Comparison of ENCODE assay signal across 7 mouse cellular contexts in genomic region chr6:39872901-39873591, GRCm38 (mm10). TPM values are rescaled to one million over a fixed set of nuclear protein-coding genes. Genes with fewer than 3 reads are reported as not detected.
DNase-seq lines count a peak whose midpoint lies in the region; ATAC-seq and TF ChIP-seq lines count a peak whose summit lies in the region.

Tmem178b (plus strand) TSS chr6:39873271.

- peak within 1 kb of the TSS; percentile 7; the same call in 1 of the 2 replicates for H3K4me3 ChIP-seq in bone marrow macrophage, adult 2 months (ENCODE audit: insufficient read depth, low read length)
- H3K4me3 ChIP-seq in embryonic facial prominence, embryonic 15.5 days (replicated peaks): peak within 1 kb of the TSS; percentile 52
- peak within 1 kb of the TSS; percentile 68 for H3K4me3 ChIP-seq in hindbrain, embryonic 11.5 days (ENCODE audit: low read depth, low read length)
- peak within 1 kb of the TSS; percentile 88 for H3K4me3 ChIP-seq in midbrain, embryonic 13.5 days (replicated peaks)

- H3K27ac ChIP-seq in bone marrow macrophage, adult 2 months (ENCODE audit: insufficient read depth, low read depth, low read length): no peak within 1 kb of the TSS
- H3K27ac ChIP-seq in embryonic facial prominence, embryonic 15.5 days (replicated peaks): no peak within 1 kb of the TSS
- peak within 1 kb of the TSS; percentile 86 for H3K27ac ChIP-seq in hindbrain, embryonic 11.5 days (ENCODE audit: low read depth, low read length)
- H3K27ac ChIP-seq in midbrain, embryonic 13.5 days: peak within 1 kb of the TSS; percentile 96

- no peaks in the 10 kb centered on the region for H3K9me3 ChIP-seq in embryonic facial prominence, embryonic 15.5 days (replicated peaks)
- no peaks in the 10 kb centered on the region for H3K9me3 ChIP-seq in hindbrain, embryonic 11.5 days (ENCODE audit: control insufficient read depth, low read length)
- no peaks in the 10 kb centered on the region for H3K9me3 ChIP-seq in midbrain, embryonic 13.5 days

- TF ChIP-seq POLR2A in bone marrow macrophage, adult 2 months (IDR thresholded peaks at IDR 0.05; ENCODE audit: borderline replicate concordance, low read depth, low read length): no peak

- H3K9ac ChIP-seq in embryonic facial prominence, embryonic 15.5 days: no peak within 1 kb of the TSS
- peak within 1 kb of the TSS; percentile 85 for H3K9ac ChIP-seq in hindbrain, embryonic 11.5 days (ENCODE audit: low read depth, low read length)
- peak within 1 kb of the TSS; percentile 94 for H3K9ac ChIP-seq in midbrain, embryonic 13.5 days (replicated peaks)

- no peaks in the 10 kb centered on the region for H3K36me3 ChIP-seq in embryonic facial prominence, embryonic 15.5 days
- no peaks in the 10 kb centered on the region for H3K36me3 ChIP-seq in hindbrain, embryonic 11.5 days (ENCODE audit: control insufficient read depth, insufficient read depth, low read length)
- no peaks in the 10 kb centered on the region for H3K36me3 ChIP-seq in midbrain, embryonic 13.5 days

- no peak for TF ChIP-seq CTCF in bone marrow macrophage, adult 2 months (IDR thresholded peaks at IDR 0.05; ENCODE audit: low read depth, low read length)

- peak; percentile 63 for DNase-seq in ZHBTc4 (ENCODE audit: low read depth, low spot score)
- peak; percentile 69 for DNase-seq in hindbrain, embryonic 11.5 days (ENCODE audit: low spot score)
- DNase-seq in layer of hippocampus, postnatal 36 days: peak; percentile 36 to 46
- DNase-seq in T-cell, adult 2 months (ENCODE audit: low spot score): no peak

- under 1% methylated on average over 63 of the region's 63 CpGs for WGBS in embryonic facial prominence, embryonic 15.5 days
- WGBS in hindbrain, embryonic 11.5 days: under 1% methylated on average over 63 of the region's 63 CpGs
- under 1% methylated on average over 63 of the region's 63 CpGs for WGBS in midbrain, embryonic 13.5 days

- peaks cover 58% of the 10 kb centered on the region for H3K27me3 ChIP-seq in embryonic facial prominence, embryonic 15.5 days
- H3K27me3 ChIP-seq in hindbrain, embryonic 11.5 days (ENCODE audit: control insufficient read depth, insufficient read depth, low read length): peaks cover 6% of the 10 kb centered on the region
- H3K27me3 ChIP-seq in midbrain, embryonic 13.5 days: no peaks in the 10 kb centered on the region

- no peaks in the 10 kb centered on the region for H3K4me1 ChIP-seq in bone marrow macrophage, adult 2 months (ENCODE audit: control insufficient read depth, insufficient read depth, low read length)
- peaks cover 32% of the 10 kb centered on the region for H3K4me1 ChIP-seq in embryonic facial prominence, embryonic 15.5 days
- peaks cover 4% of the 10 kb centered on the region; the same call in 1 of the 2 replicates for H3K4me1 ChIP-seq in hindbrain, embryonic 11.5 days (replicated peaks; ENCODE audit: control insufficient read depth, insufficient read depth, low read length)
- peaks cover 45% of the 10 kb centered on the region for H3K4me1 ChIP-seq in midbrain, embryonic 13.5 days (replicated peaks)

- ATAC-seq in embryonic facial prominence, embryonic 15.5 days (ENCODE audit: insufficient number of reproducible peaks, low FRiP score, low TSS enrichment, low read depth): no peak; the same call in 1 of the 2 replicates
- ATAC-seq in hindbrain, embryonic 11.5 days (ENCODE audit: low FRiP score): peak; percentile 52
- ATAC-seq in midbrain, embryonic 13.5 days: peak; percentile 38

- peak within 1 kb of the TSS; percentile 98 for H3K4me2 ChIP-seq in embryonic facial prominence, embryonic 15.5 days (replicated peaks)
- H3K4me2 ChIP-seq in hindbrain, embryonic 11.5 days (replicated peaks; ENCODE audit: low read depth, low read length): peak within 1 kb of the TSS; percentile 98
- H3K4me2 ChIP-seq in midbrain, embryonic 13.5 days (replicated peaks): peak within 1 kb of the TSS; percentile 86

RNA-seq across cellular contexts. Expression of gene Tmem178b, which starts in this region (rescaled TPM):
- not detected in 2 replicates for polyA plus RNA-seq in bone marrow macrophage, adult 2 months (2012; ENCODE audit: insufficient read depth, insufficient read length, missing spikeins)
- 0.80 and 0.89 TPM in 2 replicates for polyA plus RNA-seq in embryonic facial prominence, embryonic 15.5 days (2015; fragmentation: Nextera tagmentation; extraction: Ambion mirVana)
- polyA plus RNA-seq in hindbrain, embryonic 11.5 days (2014; fragmentation: Nextera tagmentation; extraction: Ambion mirVana): 9.9 and 10.5 TPM in 2 replicates
- total RNA-seq in layer of hippocampus, postnatal 36 days (2021): 100 to 1,000 TPM; 167 to 171 TPM
- polyA plus RNA-seq in midbrain, embryonic 13.5 days (2015; fragmentation: Nextera tagmentation; extraction: Ambion mirVana): 29.8 and 29.9 TPM in 2 replicates

Comparison
In these comparisons a context has a peak if more than half of its experiments do, and no peak if none do; other contexts are left out.
1. H3K27ac ChIP-seq: peak in hindbrain, embryonic 11.5 days (single experiment) and midbrain, embryonic 13.5 days (single experiment); none in bone marrow macrophage, adult 2 months (single experiment) and embryonic facial prominence, embryonic 15.5 days (single experiment).
2. H3K4me3 ChIP-seq: peak in every context shown above with its lines; median percentile 88 in midbrain, embryonic 13.5 days; 68 in hindbrain, embryonic 11.5 days; 52 in embryonic facial prominence, embryonic 15.5 days; 7 in bone marrow macrophage, adult 2 months.
3. Peak in every context shown above with its lines, with median percentiles within 50 percentile points of each other: H3K4me2 ChIP-seq.